Mouse (Mus musculus): ENCODE measurements around the gene Bag6. TPM values are rescaled to one million over a fixed set of nuclear protein-coding genes. Genes with fewer than 3 reads are reported as not detected.

Bag6 gene
- polyA plus RNA-seq, 1 experiment from 2014 or later, result 51.2 TPM

DNA sequence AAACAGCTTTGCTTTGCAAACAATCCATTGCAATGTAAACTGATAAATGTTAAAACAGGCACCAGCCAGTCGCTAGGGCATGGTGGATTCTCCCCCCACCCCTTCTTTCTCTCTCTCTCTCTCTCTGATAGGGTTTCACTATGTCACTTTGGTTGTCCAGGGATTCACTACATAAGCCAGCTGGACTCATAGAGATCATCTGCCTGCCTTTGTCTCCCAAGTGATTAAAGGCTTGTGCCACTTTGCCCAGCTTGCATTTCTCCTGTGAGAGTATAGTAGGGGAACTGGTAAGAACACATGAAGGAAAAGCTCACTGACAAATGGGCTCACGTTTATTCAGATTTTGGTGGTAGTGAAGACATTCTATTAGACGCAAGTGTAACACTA is 2.8 kb upstream of the Bag6 start:
- no peaks in the 10 kb centered on the region; the same call in 1 of the 2 replicates for H3K36me3 ChIP-seq
- H3K4me3 ChIP-seq, result no peak overlapping the region
- no peak overlapping the region for H3K4me2 ChIP-seq
- 60% methylated on average over 3 of the region's 3 CpGs for WGBS
- H3K9me3 ChIP-seq, result no peaks in the 10 kb centered on the region
- no peak for ATAC-seq (ENCODE audit: borderline replicate concordance, extremely low read depth, low FRiP score, low TSS enrichment)
- H3K27ac ChIP-seq, result no peak overlapping the region
- peaks cover 23% of the 10 kb centered on the region for H3K4me1 ChIP-seq
- no peak overlapping the region for H3K9ac ChIP-seq
- no peaks in the 10 kb centered on the region for H3K27me3 ChIP-seq

GRCm38 (mm10) chr17:35133517-35133916 is 1.5 kb upstream of the Bag6 start:
- 95% methylated on average over 7 of the region's 7 CpGs for WGBS
- H3K9ac ChIP-seq, result no peak overlapping the region

DNA sequence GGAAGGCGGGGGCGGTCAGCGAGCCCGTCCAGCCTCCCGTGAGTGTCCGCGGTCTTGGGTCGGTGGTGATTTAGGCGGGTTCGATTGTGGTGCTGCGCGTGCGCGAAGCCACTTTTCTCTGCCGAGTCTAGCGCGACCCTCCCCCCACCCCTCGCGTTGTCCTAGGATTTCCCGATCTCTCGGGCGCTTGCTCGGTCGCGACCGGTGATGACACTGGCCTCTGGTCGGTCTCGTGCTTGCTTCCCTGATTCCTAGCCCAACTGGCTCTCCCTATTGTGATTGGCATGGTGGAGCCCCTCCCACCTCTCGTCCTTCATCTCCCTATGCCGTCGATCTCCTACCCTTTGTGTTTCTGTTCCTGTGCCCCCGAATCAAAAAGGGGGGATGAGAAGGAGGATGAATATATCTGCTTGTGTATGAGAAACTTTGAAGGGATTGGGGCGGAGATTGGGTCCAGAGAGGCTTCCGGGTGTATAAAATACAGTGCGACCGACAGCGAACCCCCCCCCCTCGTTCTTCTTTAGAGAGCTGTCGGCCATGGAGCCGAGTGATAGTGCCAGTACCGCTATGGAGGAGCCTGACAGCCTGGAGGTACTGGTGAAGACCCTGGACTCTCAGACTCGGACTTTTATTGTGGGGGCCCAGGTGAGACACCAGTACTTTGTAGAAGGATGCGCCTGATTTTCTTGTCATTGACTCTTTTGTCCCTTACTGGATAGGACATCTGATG is 778 bp downstream of the Bag6 start:
- ATAC-seq (ENCODE audit: borderline replicate concordance, extremely low read depth, low FRiP score, low TSS enrichment), result peak; percentile 53
- H3K4me1 ChIP-seq, result peaks cover 19% of the 10 kb centered on the region
- peak overlapping the region; percentile 78 for H3K9ac ChIP-seq
- no peaks in the 10 kb centered on the region for H3K27me3 ChIP-seq
- H3K4me2 ChIP-seq, result peak overlapping the region; percentile 79
- WGBS, result under 1% methylated on average over 43 of the region's 43 CpGs
- H3K27ac ChIP-seq, result peak overlapping the region; percentile 94
- H3K36me3 ChIP-seq, result peaks cover 28% of the 10 kb centered on the region
- H3K4me3 ChIP-seq, result peak overlapping the region; percentile 82
- no peaks in the 10 kb centered on the region for H3K9me3 ChIP-seq

More at GRCm38 (mm10) chr17:35133517-35133916, 1.5 kb upstream of the Bag6 start:
- Histone ChIP-seq H3K36me3 (peaks cover 6% of the 10 kb centered on the region), H3K27ac (no peak overlapping the region), H3K27me3 (no peaks in the 10 kb centered on the region), H3K4me2 (no peak overlapping the region), H3K4me3 (no peak overlapping the region), H3K9me3 (no peaks in the 10 kb centered on the region), H3K4me1 (peaks cover 19% of the 10 kb centered on the region)
- ATAC-seq (ENCODE audit: borderline replicate concordance, extremely low read depth, low FRiP score, low TSS enrichment), result no peak

- no peak for ATAC-seq (ENCODE audit: borderline replicate concordance, extremely low read depth, low FRiP score, low TSS enrichment)
- no peak overlapping the region for H3K9ac ChIP-seq
- H3K4me1 ChIP-seq, result peaks cover 15% of the 10 kb centered on the region
- peaks cover 64% of the 10 kb centered on the region for H3K36me3 ChIP-seq
- H3K4me2 ChIP-seq, result no peak overlapping the region
- no peaks in the 10 kb centered on the region for H3K9me3 ChIP-seq
- no peak overlapping the region for H3K4me3 ChIP-seq
- WGBS, result 87% methylated on average over 3 of the region's 3 CpGs
- H3K27me3 ChIP-seq, result no peaks in the 10 kb centered on the region
- no peak overlapping the region for H3K27ac ChIP-seq
These were observed 4.3 kb downstream of the Bag6 start for GRCm38 (mm10) chr17:35139269-35139668.

- H3K4me2 ChIP-seq, result no peak overlapping the region
- peaks cover 15% of the 10 kb centered on the region for H3K4me1 ChIP-seq
- H3K36me3 ChIP-seq, result peaks cover 76% of the 10 kb centered on the region
- no peaks in the 10 kb centered on the region for H3K27me3 ChIP-seq
- H3K9me3 ChIP-seq, result no peaks in the 10 kb centered on the region
- no peak for ATAC-seq (ENCODE audit: borderline replicate concordance, extremely low read depth, low FRiP score, low TSS enrichment)
- WGBS, result 75% methylated on average over 16 of the region's 16 CpGs
- H3K4me3 ChIP-seq, result no peak overlapping the region
- no peak overlapping the region for H3K9ac ChIP-seq
- no peak overlapping the region for H3K27ac ChIP-seq
These were observed 5.6 kb downstream of the Bag6 start for GRCm38 (mm10) chr17:35140490-35140996.

DNA sequence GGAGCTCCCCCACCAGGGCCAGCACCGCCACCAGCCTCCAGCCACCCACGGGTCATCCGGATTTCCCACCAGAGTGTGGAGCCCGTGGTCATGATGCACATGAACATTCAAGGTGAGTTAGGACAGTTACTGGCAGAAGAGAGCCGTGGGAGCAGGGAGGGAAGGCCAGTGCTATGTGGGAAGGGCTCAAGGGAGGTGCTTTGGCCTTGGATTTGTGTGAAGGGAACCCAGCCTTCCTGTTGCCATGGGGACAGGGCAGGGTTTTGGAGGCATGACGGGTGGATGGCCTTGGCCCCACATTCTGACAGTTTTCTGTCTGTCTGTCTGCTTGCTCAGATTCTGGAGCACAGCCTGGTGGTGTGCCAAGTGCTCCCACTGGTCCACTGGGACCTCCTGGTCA is 7.0 kb downstream of the Bag6 start:
- Histone ChIP-seq H3K4me1 (peaks cover 5% of the 10 kb centered on the region), H3K9ac (no peak overlapping the region), H3K27me3 (no peaks in the 10 kb centered on the region), H3K9me3 (no peaks in the 10 kb centered on the region), H3K4me3 (no peak overlapping the region), H3K36me3 (peaks cover 90% of the 10 kb centered on the region), H3K27ac (no peak overlapping the region), H3K4me2 (no peak overlapping the region)
- 89% methylated on average over 6 of the region's 6 CpGs for WGBS
- no peak for ATAC-seq (ENCODE audit: borderline replicate concordance, extremely low read depth, low FRiP score, low TSS enrichment)

DNA sequence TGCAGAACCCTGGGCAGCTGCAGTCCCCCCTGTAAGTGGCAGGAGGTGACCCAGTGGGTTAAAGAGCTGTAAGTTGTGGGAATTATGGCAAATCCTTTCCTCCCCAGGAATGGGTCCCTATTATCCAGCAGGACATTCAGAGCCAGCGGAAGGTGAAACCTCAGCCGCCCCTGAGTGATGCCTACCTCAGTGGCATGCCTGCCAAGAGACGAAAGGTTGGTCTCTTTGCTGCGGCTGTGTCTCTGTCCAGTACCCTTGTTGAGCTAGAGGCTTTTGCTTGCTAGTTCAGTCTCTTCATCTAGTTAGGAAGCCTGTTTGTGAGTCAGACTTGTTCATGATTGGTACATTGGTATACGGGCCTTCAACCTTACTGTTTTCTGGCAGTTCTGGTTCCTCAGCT is 11.2 kb downstream of the Bag6 start:
- 83% methylated on average over 5 of the region's 5 CpGs for WGBS
- ATAC-seq (ENCODE audit: borderline replicate concordance, extremely low read depth, low FRiP score, low TSS enrichment), result no peak

DNA sequence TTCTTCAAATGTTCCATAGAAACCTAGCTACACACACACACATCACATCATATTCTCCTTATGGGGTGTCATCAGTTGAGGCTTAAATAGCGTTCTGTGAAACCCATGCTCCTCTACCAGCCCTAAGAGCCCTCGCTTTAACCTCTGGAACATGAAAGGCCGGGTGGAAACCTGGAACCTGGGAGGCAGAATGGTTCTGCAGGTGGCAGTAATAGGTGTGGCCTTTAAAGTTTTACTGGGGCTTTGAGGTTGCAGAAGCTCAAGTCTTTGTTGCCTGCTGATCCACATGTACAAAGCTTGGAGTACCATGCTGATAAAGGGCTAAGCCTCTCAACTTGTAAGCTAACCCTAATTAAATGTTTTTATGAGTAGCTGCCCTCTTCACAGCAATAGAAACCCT is 12.4 kb downstream of the Bag6 start:
- Histone ChIP-seq H3K4me1 (no peaks in the 10 kb centered on the region), H3K27me3 (no peaks in the 10 kb centered on the region), H3K36me3 (peaks cover 95% of the 10 kb centered on the region), H3K9ac (no peak overlapping the region), H3K9me3 (no peaks in the 10 kb centered on the region), H3K27ac (no peak overlapping the region), H3K4me3 (no peak overlapping the region), H3K4me2 (no peak overlapping the region)
- WGBS, result 60% methylated on average over 3 of the region's 3 CpGs
- no peak for ATAC-seq (ENCODE audit: borderline replicate concordance, extremely low read depth, low FRiP score, low TSS enrichment)

More for the DNA sequence above, 11.2 kb downstream of the Bag6 start:
- Histone ChIP-seq H3K9ac (no peak overlapping the region), H3K4me3 (no peak overlapping the region), H3K4me1 (no peaks in the 10 kb centered on the region), H3K36me3 (peaks cover 95% of the 10 kb centered on the region), H3K9me3 (no peaks in the 10 kb centered on the region), H3K27me3 (no peaks in the 10 kb centered on the region), H3K4me2 (no peak overlapping the region), H3K27ac (no peak overlapping the region)

DNA sequence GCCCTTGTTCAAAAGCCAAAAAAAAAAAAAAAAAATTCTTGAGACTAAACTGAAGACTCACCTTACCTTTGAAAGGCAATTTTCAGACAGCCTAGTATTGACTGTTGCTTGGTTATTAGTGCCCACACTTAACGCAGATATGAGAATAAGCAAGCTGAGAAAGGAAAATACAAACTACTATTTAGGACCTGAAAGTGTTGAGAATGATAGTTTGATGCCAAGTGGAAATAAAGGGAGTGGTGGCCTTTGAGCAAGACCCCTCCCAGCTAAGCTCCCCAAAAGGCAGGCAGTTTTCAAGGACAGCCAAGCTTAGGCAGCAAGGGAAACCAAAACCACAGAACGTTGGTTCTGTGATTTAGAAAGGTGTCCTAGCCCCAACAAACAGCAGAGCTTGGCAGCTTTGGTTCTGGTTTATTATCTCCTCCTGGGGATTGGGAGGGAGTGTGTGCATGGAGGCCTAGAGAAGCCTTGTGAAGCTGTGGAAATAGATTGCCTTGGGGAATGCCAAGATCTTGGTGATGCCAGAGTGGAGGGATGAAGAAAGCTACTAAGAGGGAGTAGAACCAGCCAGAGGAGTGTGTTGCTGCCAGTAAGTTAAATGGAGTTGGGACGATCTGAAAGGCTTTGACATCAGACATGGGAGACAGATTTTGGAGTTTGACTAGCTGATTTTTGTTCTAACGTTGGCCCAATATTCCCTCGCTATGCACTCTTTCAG is 13.1 kb downstream of the Bag6 start:
- no peak for ATAC-seq (ENCODE audit: borderline replicate concordance, extremely low read depth, low FRiP score, low TSS enrichment)
- no peak overlapping the region for H3K9ac ChIP-seq
- no peaks in the 10 kb centered on the region for H3K9me3 ChIP-seq
- H3K4me1 ChIP-seq, result no peaks in the 10 kb centered on the region
- H3K27me3 ChIP-seq, result no peaks in the 10 kb centered on the region
- H3K27ac ChIP-seq, result no peak overlapping the region
- WGBS, result 61% methylated on average over 5 of the region's 5 CpGs
- H3K4me3 ChIP-seq, result no peak overlapping the region
- H3K4me2 ChIP-seq, result no peak overlapping the region
- H3K36me3 ChIP-seq, result peaks cover 95% of the 10 kb centered on the region

- Histone ChIP-seq H3K27ac (no peak overlapping the region), H3K9ac (no peak overlapping the region), H3K9me3 (no peaks in the 10 kb centered on the region), H3K4me3 (no peak overlapping the region), H3K36me3 (peaks cover 96% of the 10 kb centered on the region), H3K27me3 (no peaks in the 10 kb centered on the region), H3K4me2 (no peak overlapping the region), H3K4me1 (no peaks in the 10 kb centered on the region)
- no peak for ATAC-seq (ENCODE audit: borderline replicate concordance, extremely low read depth, low FRiP score, low TSS enrichment)
- WGBS, result 91% methylated on average over 4 of the region's 4 CpGs
These were observed 17.1 kb downstream of the Bag6 start for GRCm38 (mm10) chr17:35152121-35152520.

DNA sequence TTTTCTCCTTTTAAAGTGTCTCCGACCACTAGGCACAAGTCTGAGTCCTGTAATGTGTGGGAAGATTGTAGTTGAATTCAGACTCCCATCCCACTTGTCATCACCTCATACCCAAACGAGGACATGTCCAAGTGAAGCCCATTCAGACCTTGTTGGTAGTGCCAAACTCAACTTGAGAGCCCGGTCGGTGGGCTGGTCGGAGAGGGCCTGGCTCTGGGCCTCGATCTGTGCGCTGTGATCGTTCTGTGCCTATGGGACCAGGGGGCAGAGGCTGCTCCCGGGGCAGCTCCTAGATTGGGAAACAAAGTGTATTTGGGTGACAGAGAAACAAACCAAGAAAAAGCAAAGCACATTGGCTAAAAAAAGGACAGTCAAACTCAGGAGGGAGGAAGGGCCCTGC is 18.1 kb downstream of the Bag6 start:
- Histone ChIP-seq H3K36me3 (peaks cover 97% of the 10 kb centered on the region), H3K27ac (no peak overlapping the region), H3K4me2 (no peak overlapping the region), H3K4me3 (no peak overlapping the region), H3K4me1 (no peaks in the 10 kb centered on the region), H3K9me3 (no peaks in the 10 kb centered on the region), H3K9ac (no peak overlapping the region), H3K27me3 (no peaks in the 10 kb centered on the region)
- ATAC-seq (ENCODE audit: borderline replicate concordance, extremely low read depth, low FRiP score, low TSS enrichment), result no peak
- 84% methylated on average over 9 of the region's 9 CpGs for WGBS

- ATAC-seq (ENCODE audit: borderline replicate concordance, extremely low read depth, low FRiP score, low TSS enrichment), result no peak
- H3K4me1 ChIP-seq, result no peaks in the 10 kb centered on the region
- H3K9me3 ChIP-seq, result no peaks in the 10 kb centered on the region
- H3K36me3 ChIP-seq, result peaks cover 97% of the 10 kb centered on the region
- no peak overlapping the region for H3K4me3 ChIP-seq
- no peaks in the 10 kb centered on the region for H3K27me3 ChIP-seq
- H3K27ac ChIP-seq, result no peak overlapping the region
- H3K9ac ChIP-seq, result no peak overlapping the region
- H3K4me2 ChIP-seq, result no peak overlapping the region
- 79% methylated on average over 4 of the region's 4 CpGs for WGBS
These were observed 19.0 kb downstream of the Bag6 start for GRCm38 (mm10) chr17:35153931-35154330.
